Mouse (Mus musculus) CH12.LX (cell line): ENCODE results near the gene Tmc3. TPM values are rescaled to one million over a fixed set of nuclear protein-coding genes. Genes with fewer than 3 reads are reported as not detected.

Experiments used
- DNase-seq: peaks from one replicate; pipeline ENCODE4 v3.0.0-alpha.2; 2013; ENCODE audit errors: extremely low read depth
- H3K27ac ChIP-seq: 2 replicates; pipeline ENCODE4 v1.5.1; 2012; ENCODE audit warnings: low read depth, mild to moderate bottlenecking, control low read depth, moderate library complexity; ENCODE audit not compliant: insufficient read depth
- H3K27me3 ChIP-seq: replicated peaks from 2 replicates; pipeline ENCODE3; 2012; ENCODE audit warnings: inconsistent platforms
- H3K36me3 ChIP-seq, 2 experiments: replicated peaks in 1 of 2; 2 replicates each; pipeline versions ENCODE3 to v1.6.1; 2012; ENCODE audit warnings: inconsistent platforms in 1 of 2, low read length in 1 of 2, mild to moderate bottlenecking in 1 of 2, mixed read lengths in 1 of 2, moderate library complexity in 1 of 2; ENCODE audit not compliant: control insufficient read depth in 1 of 2, insufficient read depth in 1 of 2
- H3K4me1 ChIP-seq, 2 experiments: 2 replicates each; pipeline ENCODE4 v1.6.1; 2012; ENCODE audit warnings: inconsistent platforms in 1 of 2, moderate library complexity in 1 of 2; ENCODE audit not compliant: insufficient read depth in 2 of 2, control insufficient read depth in 1 of 2
- H3K4me2 ChIP-seq: 2 replicates; pipeline ENCODE4 v1.6.1; 2012; ENCODE audit warnings: low read depth, mild to moderate bottlenecking, control low read depth; ENCODE audit not compliant: poor library complexity, insufficient read depth, severe bottlenecking
- H3K4me3 ChIP-seq, 3 experiments: fragments of 150-350 bp in 1 of 3; sonication (generic) in 1 of 3; replicated peaks in 1 of 3; 2 replicates each; pipeline versions ENCODE3 to v1.5.1; 2011 to 2012; ENCODE audit warnings: low read depth in 2 of 3, low read length in 2 of 3, mild to moderate bottlenecking in 2 of 3, moderate library complexity in 2 of 3, control low read depth in 1 of 3, improper control_type of control experiment in 1 of 3, inconsistent platforms in 1 of 3, mixed read lengths in 1 of 3; ENCODE audit not compliant: poor library complexity in 1 of 3
- H3K79me2 ChIP-seq: replicated peaks from 2 replicates; pipeline ENCODE4 v1.6.1; 2012; ENCODE audit warnings: mild to moderate bottlenecking, moderate library complexity; ENCODE audit not compliant: control insufficient read depth, poor library complexity, insufficient read depth, severe bottlenecking; ENCODE audit errors: extremely low read depth
- H3K9ac ChIP-seq: 2 replicates; pipeline ENCODE4 v1.6.1; 2012; ENCODE audit warnings: low read depth, mild to moderate bottlenecking, control low read depth, moderate library complexity; ENCODE audit not compliant: insufficient read depth
- H3K9me3 ChIP-seq: replicated peaks from 2 replicates; pipeline ENCODE3; 2012; ENCODE audit warnings: low read length, inconsistent platforms, mixed read lengths
- BHLHE40 ChIP-seq: IDR thresholded peaks from 2 replicates; pipeline ENCODE4 v1.6.1; 2011; ENCODE audit warnings: mild to moderate bottlenecking, low read depth, low read length, improper control_type of control experiment
- CHD1 ChIP-seq: IDR thresholded peaks from 2 replicates; pipeline ENCODE4 v1.6.1; 2012; ENCODE audit warnings: low read depth, low read length, improper control_type of control experiment, inconsistent platforms
- CTCF ChIP-seq, 2 experiments: IDR thresholded peaks in 1 of 2; conservative IDR thresholded peaks in 1 of 2; 2 replicates each; pipeline ENCODE4 v1.5.1; 2011 to 2012; ENCODE audit warnings: low read depth in 2 of 2, low read length in 2 of 2, improper control_type of control experiment in 1 of 2, inconsistent platforms in 1 of 2, mild to moderate bottlenecking in 1 of 2, moderate library complexity in 1 of 2
- ELF1 ChIP-seq: IDR thresholded peaks from 2 replicates; pipeline ENCODE4 v1.6.1; 2014; ENCODE audit warnings: low read depth, mild to moderate bottlenecking, inconsistent platforms, low read length, improper control_type of control experiment
- EP300 ChIP-seq: IDR thresholded peaks from 2 replicates; pipeline ENCODE4 v1.6.1; 2011; ENCODE audit warnings: low read length, improper control_type of control experiment
- ETS1 ChIP-seq: conservative IDR thresholded peaks from 2 replicates; pipeline ENCODE4 v1.6.1; 2012; ENCODE audit warnings: low read depth, mild to moderate bottlenecking, inconsistent platforms, low read length, improper control_type of control experiment, moderate library complexity
- IRF4 ChIP-seq: IDR thresholded peaks from 2 replicates; pipeline ENCODE4 v1.6.1; 2014; ENCODE audit warnings: low read depth, mild to moderate bottlenecking, inconsistent platforms, low read length, improper control_type of control experiment
- MAX ChIP-seq: IDR thresholded peaks from 2 replicates; pipeline ENCODE4 v1.6.1; 2011; ENCODE audit warnings: low read length, improper control_type of control experiment
- MEF2A ChIP-seq: IDR thresholded peaks from 2 replicates; pipeline ENCODE4 v1.6.1; 2014; ENCODE audit warnings: low read depth, mild to moderate bottlenecking, inconsistent platforms, low read length, improper control_type of control experiment, borderline replicate concordance
- MYC ChIP-seq: IDR thresholded peaks from 2 replicates; pipeline ENCODE4 v1.6.1; 2011; ENCODE audit warnings: low read depth, mild to moderate bottlenecking, improper control_type of control experiment, low read length
- POLR2A ChIP-seq: IDR thresholded peaks from 2 replicates; pipeline ENCODE4 v1.6.1; 2011; ENCODE audit warnings: low read depth, mild to moderate bottlenecking, improper control_type of control experiment, low read length
- RCOR1 ChIP-seq: conservative IDR thresholded peaks from 2 replicates; pipeline ENCODE4 v1.6.1; 2012; ENCODE audit warnings: low read depth, mild to moderate bottlenecking, inconsistent platforms, low read length, improper control_type of control experiment
- SMC3 ChIP-seq: IDR thresholded peaks from 2 replicates; pipeline ENCODE4 v1.6.1; 2011; ENCODE audit warnings: low read depth, low read length, improper control_type of control experiment
- TBP ChIP-seq: conservative IDR thresholded peaks from 2 replicates; pipeline ENCODE4 v1.6.1; 2011; ENCODE audit warnings: low read depth, low read length, improper control_type of control experiment
- TCF12 ChIP-seq: IDR thresholded peaks from 2 replicates; pipeline ENCODE4 v1.6.1; 2014; ENCODE audit warnings: low read depth, mild to moderate bottlenecking, inconsistent platforms, low read length, improper control_type of control experiment
- USF1 ChIP-seq: IDR thresholded peaks from 2 replicates; pipeline ENCODE4 v1.6.1; 2014; ENCODE audit warnings: low read depth, mild to moderate bottlenecking, inconsistent platforms, low read length, improper control_type of control experiment
- USF2 ChIP-seq: conservative IDR thresholded peaks from 2 replicates; pipeline ENCODE4 v1.6.1; 2011; ENCODE audit warnings: low read depth, low read length, improper control_type of control experiment
- ZMIZ1 ChIP-seq: IDR thresholded peaks from 2 replicates; pipeline ENCODE4 v1.6.1; 2012; ENCODE audit warnings: low read depth, mild to moderate bottlenecking, inconsistent platforms, low read length, improper control_type of control experiment
- dilution Hi-C: fragments of 300-500 bp; cut with MboI; formaldehyde crosslinking; loops from 2 replicates; pipeline ENCODE4 v1.14.3; 2020; ENCODE audit warnings: low sequenced_read_pairs; ENCODE audit not compliant: extremely low pct_unique_long_range_greater_than_20kb, extremely low pct_ligation_motif_present
- in situ Hi-C: fragments of 300-500 bp; cut with MboI; formaldehyde crosslinking; loops from 3 replicates; pipeline ENCODE4 v1.14.3; 2019; ENCODE audit warnings: low sequenced_read_pairs, low pct_ligation_motif_present, low pct_unique_long_range_greater_than_20kb, mixed read lengths
- polyA plus RNA-seq: library from polyadenylated mRNA; unstranded; fragments of >175 nt; gene quantifications from 2 replicates; pipeline ENCODE4 v1.2.1, GENCODE M21; 2012; ENCODE audit warnings: low read depth; ENCODE audit not compliant: insufficient read length
- total RNA-seq, 2 experiments: library from RNA; depleted of rRNA; stranded (reverse); fragments of 300-350 nt in 1 of 2; fragments of >200 nt in 1 of 2; gene quantifications; 2 replicates each; pipeline ENCODE4 v1.2.3; 2012 to 2014

Gene Tmc3
- total and polyA plus RNA-seq, 3 experiments: 1.2 to 3.0 (median 2.2) TPM

DNA sequence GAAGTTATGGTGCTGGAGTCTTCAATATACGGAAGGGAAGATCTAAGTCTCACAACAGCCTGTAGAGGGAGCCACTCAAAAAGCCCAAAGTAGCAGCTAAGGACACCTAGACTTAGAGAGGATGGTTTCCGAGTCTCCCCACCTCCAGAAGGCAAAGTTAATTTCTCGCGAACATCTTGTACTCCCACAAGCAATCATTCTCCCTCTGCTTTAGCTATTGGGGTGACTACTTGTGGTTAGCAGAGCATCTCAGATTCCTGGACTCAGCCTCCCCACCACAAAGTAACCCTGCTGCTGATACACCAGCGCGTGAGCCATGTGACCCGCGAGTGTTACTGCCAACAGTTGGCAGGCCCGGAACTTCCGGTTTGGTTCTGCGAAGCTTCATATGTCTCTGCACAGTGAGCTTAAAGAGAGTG lies 75.6 kb downstream of the Tmc3 start:
- peak overlapping the region; percentile 18; the same call in 1 of the 2 replicates for H3K4me2 ChIP-seq
- TF ChIP-seq USF2 (peak; percentile 43), ZMIZ1 (no peak), RCOR1 (no peak), MYC (peak; percentile 46; the same call in 1 of the 2 replicates), CTCF (conservative IDR thresholded peaks at IDR 0.05 in 1 of 2, IDR thresholded peaks at IDR 0.05 in 1 of 2; ENCODE audit: low read depth in 2 of 2, low read length in 2 of 2) (peak in 1 of 2 experiments; percentile 35; a peak in 2 of 4 replicates), TBP (no peak), ELF1 (peak; percentile 75; the same call in 1 of the 2 replicates), BHLHE40 (peak; percentile 80), MAX (peak; percentile 73; the same call in 1 of the 2 replicates), USF1 (peak; percentile 65)
- TF ChIP-seq, all 38 proteins: peak for 7
- Histone ChIP-seq H3K79me2 (no peaks in the 10 kb centered on the region), H3K27me3 (no peaks in the 10 kb centered on the region), H3K9ac (no peak overlapping the region), H3K27ac (peak overlapping the region; percentile 96), H3K4me1 (peaks cover 22 to 69% of the 10 kb centered on the region in 2 experiments), H3K36me3 (peaks cover 0 to 2% of the 10 kb centered on the region in 2 experiments), H3K4me3 (peak overlapping the region in 2 of 3 experiments; percentile 29 to 35), H3K9me3 (peaks cover 14% of the 10 kb centered on the region)
- in situ Hi-C loops: loop anchor here (25.0 kb wide), 1 partner anchor 227 kb away; the partner anchor contains the start of genes Mesd and Tlnrd1
- DNase-seq: no peak
- dilution Hi-C loops: no loop called here

DNA sequence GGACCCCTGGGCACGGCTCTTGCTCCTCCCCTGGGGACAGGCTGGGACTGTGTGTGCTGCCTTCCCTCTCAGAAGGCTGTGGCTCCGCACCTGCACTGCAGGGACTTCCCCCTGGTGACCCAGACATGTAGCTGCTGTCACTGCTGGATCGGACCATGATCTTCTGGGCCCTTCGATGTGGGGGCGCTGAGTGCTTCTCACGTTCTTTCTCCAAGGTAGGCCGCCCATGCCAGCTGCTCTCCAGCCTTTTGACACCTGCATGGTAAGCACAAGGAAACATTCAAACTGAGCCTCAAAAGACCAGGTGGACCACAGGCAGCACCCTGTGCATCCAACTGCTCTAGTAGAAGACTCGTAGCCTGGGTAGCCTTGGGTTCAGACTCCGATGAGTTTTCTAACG lies 76.3 kb downstream of the Tmc3 start:
- peak; percentile 2; the same call in 1 of the 2 replicates for TF ChIP-seq SMC3
- peak; percentile 92 for TF ChIP-seq BHLHE40
- TF ChIP-seq IRF4: 0 out of 2 replicates have a peak, but pooled peaks have one; percentile 37
- no peak for TF ChIP-seq TBP
- TF ChIP-seq MYC: peak; percentile 52; the same call in 1 of the 2 replicates
- peak; percentile 1; the same call in 1 of the 2 replicates for TF ChIP-seq EP300
- peak; percentile 62 for TF ChIP-seq MAX
- no peak for TF ChIP-seq POLR2A
- no peak for TF ChIP-seq CHD1
- peak; percentile 97 for TF ChIP-seq TCF12
- TF ChIP-seq MEF2A: no peak
- TF ChIP-seq ETS1: peak; percentile 61
- H3K4me3 ChIP-seq: peak overlapping the region in 2 of 3 experiments; percentile 24 to 35
- H3K4me2 ChIP-seq: peak overlapping the region; percentile 18; the same call in 1 of the 2 replicates
- H3K79me2 ChIP-seq: no peaks in the 10 kb centered on the region
- DNase-seq: peak; percentile 82
- H3K36me3 ChIP-seq: peaks cover 0 to 2% of the 10 kb centered on the region in 2 experiments
- no peak overlapping the region for H3K9ac ChIP-seq
- in situ Hi-C loops: loop anchor here (25.0 kb wide), 1 partner anchor 226 kb away; the partner anchor contains the start of genes Mesd and Tlnrd1
- H3K27ac ChIP-seq: peak overlapping the region; percentile 96
- no peaks in the 10 kb centered on the region for H3K27me3 ChIP-seq
- dilution Hi-C loops: no loop called here
- peaks cover 19 to 62% of the 10 kb centered on the region in 2 experiments for H3K4me1 ChIP-seq
- H3K9me3 ChIP-seq: peaks cover 14% of the 10 kb centered on the region
